Mouse (Mus musculus): ENCODE measurements around the gene Pole.

Pole gene

DNA sequence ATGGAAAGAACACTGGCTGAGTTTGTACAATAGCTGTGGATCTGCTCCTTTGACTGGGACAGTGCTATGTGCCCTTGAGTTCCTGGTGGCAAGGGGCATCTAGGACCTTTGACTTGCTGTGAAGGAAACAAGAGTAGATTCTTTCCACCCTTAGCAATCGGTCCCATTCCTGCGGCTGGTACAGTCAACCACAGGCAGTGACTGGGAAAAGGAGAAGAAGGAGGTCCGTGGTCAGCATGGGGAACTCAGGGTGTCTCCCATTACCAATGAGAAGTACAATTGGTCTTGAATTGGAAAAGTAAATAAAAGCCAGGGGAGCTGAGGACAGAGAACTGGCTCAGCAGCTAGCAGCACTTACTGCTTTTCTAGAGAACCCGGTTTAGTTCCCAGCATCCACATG lies 59.4 kb downstream of the Pole start:
- DNase-seq, result no peak

DNA sequence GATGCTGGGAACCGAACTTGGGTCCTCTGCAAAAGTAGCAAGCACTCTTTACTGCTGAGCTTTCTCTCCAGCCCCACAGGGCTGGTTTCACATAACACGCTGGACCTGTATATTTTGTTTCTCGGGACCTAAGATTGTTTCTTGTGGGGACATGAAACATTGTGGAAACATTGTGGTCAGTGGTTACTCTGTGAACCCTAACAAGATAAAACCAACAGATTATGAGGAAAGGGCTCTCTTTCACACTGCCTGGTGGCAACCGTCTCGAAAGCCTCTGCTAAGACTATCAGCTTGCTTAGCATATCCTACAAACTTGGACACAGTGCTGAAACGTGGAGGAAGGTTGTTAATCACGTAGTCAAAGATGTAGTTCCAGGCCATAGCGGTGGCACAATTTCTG lies 60.9 kb downstream of the Pole start:
- DNase-seq, result no peak

- DNase-seq, result peak; percentile 60
Measured at GRCm38 (mm10) chr5:110354716-110355115, 68.6 kb downstream of the Pole start.

DNA sequence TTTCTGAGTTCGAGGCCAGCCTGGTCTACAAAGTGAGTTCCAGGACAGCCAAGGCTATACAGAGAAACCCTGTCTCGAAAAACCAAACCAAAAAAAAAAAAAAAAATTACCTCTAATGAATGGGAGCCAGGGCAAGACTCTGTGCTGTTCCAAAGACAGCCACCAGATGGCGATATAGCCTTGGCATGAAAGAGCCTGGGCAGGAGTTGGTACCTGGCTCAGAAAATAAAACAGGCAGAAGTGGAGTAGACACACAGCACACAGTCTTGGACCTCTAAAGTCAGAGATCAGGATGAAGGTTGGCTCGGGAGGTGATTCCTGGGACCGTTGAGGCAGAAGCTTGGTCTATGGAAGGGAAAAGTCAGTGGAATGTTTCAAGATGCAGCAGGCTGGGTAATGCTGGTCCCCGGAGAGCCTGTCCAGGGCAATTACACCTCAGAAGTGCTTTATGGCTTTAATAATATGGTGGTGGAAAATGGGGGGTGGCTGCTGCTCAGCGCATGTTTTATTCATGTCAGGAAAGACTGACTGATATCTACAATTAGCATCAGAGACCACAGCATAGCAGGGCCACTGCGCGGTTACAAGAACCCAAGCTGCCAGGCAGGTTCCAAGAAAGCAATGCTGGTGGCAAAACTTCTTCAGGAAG lies 71.5 kb downstream of the Pole start:
- DNase-seq, result peak; percentile 87

DNA sequence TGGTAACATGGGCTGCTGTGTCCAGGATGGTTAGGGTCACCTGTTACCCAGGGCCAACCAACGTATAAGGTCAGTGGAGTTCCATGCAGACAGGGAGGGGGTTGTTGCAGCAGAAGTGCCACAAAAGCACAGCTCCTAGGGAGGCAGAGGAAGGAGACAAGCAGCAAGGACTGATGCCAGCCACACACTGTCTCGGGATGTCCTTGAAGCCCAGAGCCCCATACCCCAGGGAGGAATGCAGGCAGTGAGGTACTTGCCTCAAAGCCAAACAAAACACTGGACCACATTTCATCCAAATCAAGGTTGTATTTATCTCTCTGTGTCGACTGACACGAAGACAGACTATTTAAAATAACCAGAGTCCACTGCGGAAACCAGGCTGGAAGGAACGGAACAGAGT lies 75.4 kb downstream of the Pole start:
- no peak for DNase-seq

- DNase-seq, result no peak
Measured at GRCm38 (mm10) chr5:110362813-110363178, 76.7 kb downstream of the Pole start.

GRCm38 (mm10) chr5:110363179-110363821 lies 77.2 kb downstream of the Pole start:
- peak; percentile 73 for DNase-seq

- no peak for DNase-seq
Measured at GRCm38 (mm10) chr5:110363822-110364545, 77.9 kb downstream of the Pole start.

- DNase-seq, result peak; percentile 83
Measured at GRCm38 (mm10) chr5:110376802-110377433, 90.8 kb downstream of the Pole start.

DNA sequence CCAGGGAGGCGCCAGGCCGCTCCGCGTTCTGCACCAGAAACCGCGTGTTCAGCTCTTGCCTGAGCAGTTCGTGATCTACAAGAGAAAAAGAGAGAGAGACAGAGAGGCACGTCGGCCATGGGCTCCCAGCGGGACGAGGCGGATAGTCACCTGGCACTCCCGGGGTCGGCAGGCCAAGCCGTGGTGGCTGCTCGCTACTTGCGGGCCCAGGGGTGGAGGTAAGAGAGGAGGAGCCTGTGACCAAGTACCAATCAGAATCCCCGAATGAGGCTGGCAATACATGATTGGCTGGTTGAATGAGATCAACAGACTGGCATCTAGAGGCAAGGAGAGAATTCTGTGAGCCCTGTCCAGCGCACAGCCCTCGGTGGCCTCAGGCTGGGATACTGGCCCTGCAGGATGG lies 92.1 kb downstream of the Pole start:
- DNase-seq, result no peak

DNA sequence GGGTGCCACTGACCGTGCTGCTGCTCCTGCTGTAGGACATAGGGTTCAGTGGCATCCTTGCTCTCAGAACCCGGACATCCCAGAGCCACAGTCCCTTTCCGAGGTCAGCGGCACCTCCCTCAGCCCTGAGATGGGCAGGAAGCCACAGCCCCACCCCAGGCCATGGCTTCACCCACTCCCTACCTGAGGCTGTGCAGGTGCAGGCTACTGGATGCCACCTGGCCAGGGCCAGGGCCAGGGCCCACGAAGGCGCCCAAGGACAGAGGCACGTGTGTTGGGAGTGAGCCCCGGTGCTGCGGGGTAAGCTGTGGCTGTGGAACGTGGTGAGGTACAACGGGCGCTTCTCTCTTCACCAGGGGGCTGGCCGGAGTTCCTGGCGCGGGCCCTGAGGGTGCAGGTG lies 93.0 kb downstream of the Pole start:
- no peak for DNase-seq

- no peak for DNase-seq
Measured at GRCm38 (mm10) chr5:110379823-110380222, 93.7 kb downstream of the Pole start.

- DNase-seq, result no peak
Measured at GRCm38 (mm10) chr5:110384491-110384890, 98.4 kb downstream of the Pole start.

DNA sequence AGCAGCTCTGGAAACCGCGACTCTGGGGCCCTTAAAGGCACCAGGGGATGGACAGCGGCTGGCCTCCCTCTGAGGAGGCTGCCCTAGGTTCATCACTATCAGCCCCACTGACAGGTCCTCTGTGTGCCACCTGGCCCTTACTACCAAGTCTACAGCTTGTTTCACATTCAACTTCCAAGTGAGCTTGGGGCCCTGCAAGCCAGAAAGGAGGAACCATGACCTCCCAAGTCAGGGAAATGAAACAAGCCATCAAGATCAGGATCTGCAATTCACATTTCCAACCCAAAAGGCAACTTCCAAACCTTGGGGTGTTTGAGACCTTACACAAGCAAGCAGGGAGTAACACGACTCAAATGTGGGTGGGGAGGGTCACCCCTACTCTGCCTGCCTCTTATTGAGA lies 99.2 kb downstream of the Pole start:
- DNase-seq, result no peak

GRCm38 (mm10) chr5:110386371-110387330 lies 100.5 kb downstream of the Pole start:
- DNase-seq, result peak; percentile 80

All from kidney, adult 18-20 months (tissue).